Mouse (Mus musculus) C2C12 (cell line): Measurements from ENCODE around the gene Fxyd7.

ENCODE experiments used
- CEBPB ChIP-seq: IDR thresholded peaks from one replicate; pipeline ENCODE4 v1.6.1; 2011; ENCODE audit warnings: low read depth, mild to moderate bottlenecking, control low read depth, moderate library complexity
- CTCF ChIP-seq: IDR thresholded peaks from one replicate; pipeline ENCODE4 v1.5.1; 2011; ENCODE audit not compliant: control insufficient read depth, insufficient read depth, insufficient read length
- MYOD1 ChIP-seq: IDR thresholded peaks from one replicate; pipeline ENCODE4 v1.6.1; 2011; ENCODE audit warnings: low read depth; ENCODE audit not compliant: control insufficient read depth, insufficient read length
- MYOG ChIP-seq: IDR thresholded peaks from one replicate; pipeline ENCODE4 v1.6.1; 2011; ENCODE audit not compliant: control insufficient read depth, insufficient read length; ENCODE audit errors: extremely low read depth
- USF1 ChIP-seq: IDR thresholded peaks from one replicate; pipeline ENCODE4 v1.6.1; 2011; ENCODE audit warnings: low read depth, mild to moderate bottlenecking, control low read depth, moderate library complexity

GRCm38 (mm10) chr7:31041023-31041407 lies 10.3 kb downstream of the Fxyd7 start:
- TF ChIP-seq CTCF (no peak), USF1 (no peak), MYOG (no peak), MYOD1 (no peak), CEBPB (no peak)
